Mouse (Mus musculus) erythroblast, embryonic 14.5 days (primary cell): Measurements from ENCODE around the gene Kpna1. TPM values are rescaled to one million over a fixed set of nuclear protein-coding genes. Genes with fewer than 3 reads are reported as not detected.
A peak's percentile ranks its signal among the peaks of the same experiment; 100 is the strongest.
"Not testable (repeated sequence)": the region's sequence is repeated elsewhere in the genome, so short reads cannot be mapped to it uniquely, and the experiment has no call there.

Experiments used
- H3K27me3 ChIP-seq: 2 replicates; pipeline ENCODE4 v1.6.1; 2012; ENCODE audit warnings: inconsistent platforms; ENCODE audit not compliant: control insufficient read depth
- H3K36me3 ChIP-seq: 2 replicates; pipeline ENCODE4 v1.6.1; 2012; ENCODE audit warnings: mild to moderate bottlenecking, inconsistent platforms; ENCODE audit not compliant: control insufficient read depth
- H3K4me1 ChIP-seq: 2 replicates; pipeline ENCODE4 v1.6.1; 2012; ENCODE audit warnings: inconsistent platforms; ENCODE audit not compliant: control insufficient read depth
- H3K4me3 ChIP-seq: replicated peaks from 2 replicates; pipeline ENCODE3; 2012; ENCODE audit warnings: moderate library complexity, mild to moderate bottlenecking, inconsistent platforms
- H3K9me3 ChIP-seq: 2 replicates; pipeline ENCODE4 v1.6.1; 2012; ENCODE audit warnings: low read length, inconsistent platforms, mixed read lengths; ENCODE audit not compliant: control insufficient read depth
- GATA1 ChIP-seq: IDR thresholded peaks from 2 replicates; pipeline ENCODE4 v1.6.1; 2012; ENCODE audit warnings: low read length, inconsistent platforms, mixed read lengths
- TAL1 ChIP-seq: IDR thresholded peaks from 3 replicates; pipeline ENCODE4 v1.6.1; 2012; ENCODE audit warnings: low read length, inconsistent platforms, mixed read lengths
- polyA plus RNA-seq: library from polyadenylated mRNA; stranded (reverse); fragments of >175 nt; gene quantifications from 2 replicates; pipeline ENCODE4 v1.2.3, GENCODE M21; 2012

Gene Kpna1
- polyA plus RNA-seq, 1 experiment = 5.2 TPM

DNA sequence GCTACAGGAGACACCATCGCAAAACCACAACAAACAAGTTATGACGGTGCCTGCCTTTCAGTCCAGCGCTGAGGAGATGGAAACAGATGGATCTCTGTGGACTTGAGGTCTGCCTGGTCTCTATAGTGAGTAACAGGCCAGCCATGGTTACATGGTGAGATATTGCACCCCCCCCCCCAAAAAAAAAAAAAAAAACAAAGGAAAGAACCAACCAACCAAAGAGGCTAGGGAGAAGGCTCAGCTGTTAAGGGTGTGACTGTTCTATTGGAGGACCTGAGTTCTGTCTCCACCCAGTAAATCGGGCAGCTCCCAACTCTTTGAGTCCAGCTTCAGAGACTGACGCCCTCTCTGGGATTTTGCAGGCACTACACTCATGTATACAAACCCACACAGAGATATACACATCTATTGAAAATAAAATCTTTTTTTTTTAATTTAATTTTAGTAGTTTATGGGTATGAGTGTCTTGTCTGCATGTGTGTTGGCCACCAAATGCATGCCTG, 25.9 kb upstream of the Kpna1 start:
- H3K9me3 ChIP-seq = no peaks in the 10 kb centered on the region
- no peaks in the 10 kb centered on the region for H3K27me3 ChIP-seq
- TF ChIP-seq TAL1 (no peak), GATA1 (no peak)
- H3K4me3 ChIP-seq = no peak overlapping the region
- H3K36me3 ChIP-seq = peaks cover 8% of the 10 kb centered on the region
- H3K4me1 ChIP-seq = no peaks in the 10 kb centered on the region

- H3K4me1 ChIP-seq, H3K27me3 ChIP-seq, H3K36me3 ChIP-seq: not testable (repeated sequence)
Observed at GRCm38 (mm10) chr16:35965991-35966390, 12.6 kb upstream of the Kpna1 start.

GRCm38 (mm10) chr16:35966411-35967115, 12.0 kb upstream of the Kpna1 start:
- Histone ChIP-seq H3K36me3 (peaks cover 12% of the 10 kb centered on the region), H3K27me3 (no peaks in the 10 kb centered on the region), H3K9me3 (no peaks in the 10 kb centered on the region), H3K4me3 (no peak overlapping the region), H3K4me1 (no peaks in the 10 kb centered on the region)
- TF ChIP-seq TAL1 (no peak), GATA1 (no peak)

More at GRCm38 (mm10) chr16:35965991-35966390, 12.6 kb upstream of the Kpna1 start:
- H3K9me3 ChIP-seq, H3K4me3 ChIP-seq: not testable (repeated sequence)

DNA sequence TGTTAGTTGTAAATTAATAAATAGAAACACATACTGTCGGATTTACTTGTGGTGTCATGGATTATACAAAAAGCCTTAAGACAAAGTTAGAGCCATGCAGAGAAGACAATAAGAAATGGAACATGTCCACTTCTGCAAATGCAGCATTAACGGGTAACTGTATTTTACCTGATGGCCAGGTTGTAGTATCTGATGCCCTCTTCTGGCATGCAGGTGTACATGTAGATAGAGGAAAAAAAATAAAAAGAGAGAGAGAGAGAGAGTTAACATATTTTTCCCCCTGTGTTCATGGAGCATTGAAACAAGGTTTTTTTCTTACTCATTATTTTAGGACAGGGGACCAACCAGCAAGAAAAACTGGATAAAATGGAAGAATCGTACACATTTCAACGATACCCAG, 11.2 kb upstream of the Kpna1 start:
- TF ChIP-seq GATA1 = no peak
- TF ChIP-seq TAL1 = no peak
- Histone ChIP-seq H3K9me3 (no peaks in the 10 kb centered on the region), H3K4me3 (no peak overlapping the region), H3K36me3 (peaks cover 19% of the 10 kb centered on the region), H3K4me1 (no peaks in the 10 kb centered on the region), H3K27me3 (no peaks in the 10 kb centered on the region)

GRCm38 (mm10) chr16:35968149-35968548, 10.4 kb upstream of the Kpna1 start:
- Histone ChIP-seq H3K4me1 (no peaks in the 10 kb centered on the region), H3K27me3 (no peaks in the 10 kb centered on the region), H3K9me3 (no peaks in the 10 kb centered on the region), H3K36me3 (peaks cover 19% of the 10 kb centered on the region), H3K4me3 (no peak overlapping the region)
- TF ChIP-seq GATA1 (no peak), TAL1 (no peak)

- Histone ChIP-seq H3K27me3 (no peaks in the 10 kb centered on the region), H3K4me1 (peaks cover 6% of the 10 kb centered on the region), H3K4me3 (no peak overlapping the region), H3K9me3 (no peaks in the 10 kb centered on the region), H3K36me3 (peaks cover 17% of the 10 kb centered on the region)
- TF ChIP-seq TAL1 (no peak), GATA1 (no peak)
Observed at GRCm38 (mm10) chr16:35974021-35974420, 4.5 kb upstream of the Kpna1 start.

DNA sequence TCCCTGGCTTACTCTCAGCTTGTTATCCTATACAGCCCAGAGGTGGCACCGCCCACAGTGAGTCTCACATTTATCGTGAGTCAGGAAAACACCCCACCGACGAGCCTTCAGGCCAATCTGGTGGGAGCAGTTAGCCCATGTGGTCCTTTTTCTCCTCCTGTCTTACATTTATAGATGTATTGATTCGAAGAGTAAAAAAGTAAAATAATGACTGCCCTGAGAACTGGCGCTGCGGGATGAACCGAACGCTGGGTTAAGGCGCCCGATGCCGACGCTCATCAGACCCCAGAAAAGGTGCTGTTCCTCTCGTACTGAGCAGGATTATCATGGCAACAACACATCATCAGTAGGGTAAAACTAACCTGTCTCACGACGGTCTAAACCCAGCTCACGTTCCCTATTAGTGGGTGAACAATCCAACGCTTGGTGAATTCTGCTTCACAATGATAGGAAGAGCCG, 2.8 kb downstream of the Kpna1 start:
- Histone ChIP-seq H3K4me3 (peak overlapping the region; percentile 60), H3K36me3 (peaks cover 6% of the 10 kb centered on the region; the same call in 1 of the 2 replicates), H3K27me3 (no peaks in the 10 kb centered on the region), H3K9me3 (no peaks in the 10 kb centered on the region), H3K4me1 (peaks cover 52% of the 10 kb centered on the region)
- TF ChIP-seq TAL1 = no peak
- no peak for TF ChIP-seq GATA1

DNA sequence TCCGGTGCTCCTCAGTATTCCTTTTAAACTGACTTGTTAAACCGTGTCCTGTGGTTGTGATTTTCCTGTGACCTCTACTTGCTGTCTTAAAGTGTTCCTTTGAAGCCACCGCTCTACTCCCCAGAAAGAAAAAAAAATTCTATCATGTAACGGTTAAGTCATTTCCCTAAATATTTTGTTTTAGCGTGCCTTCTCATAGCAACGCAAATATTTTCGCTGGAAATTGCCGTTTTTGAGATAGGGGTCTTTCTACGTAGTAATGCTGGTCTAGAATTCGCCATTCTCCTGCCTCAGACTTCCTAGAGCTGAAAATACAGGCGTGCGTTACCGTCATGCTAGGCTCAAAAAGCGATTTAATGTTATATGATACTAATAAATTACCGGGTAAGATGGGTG, 4.0 kb downstream of the Kpna1 start:
- peak overlapping the region; percentile 78 for H3K4me3 ChIP-seq
- peaks cover 56% of the 10 kb centered on the region for H3K4me1 ChIP-seq
- no peaks in the 10 kb centered on the region for H3K27me3 ChIP-seq
- H3K36me3 ChIP-seq = peaks cover 6% of the 10 kb centered on the region; the same call in 1 of the 2 replicates
- no peak for TF ChIP-seq TAL1
- H3K9me3 ChIP-seq = no peaks in the 10 kb centered on the region

GRCm38 (mm10) chr16:35982902-35983516, 4.5 kb downstream of the Kpna1 start:
- Histone ChIP-seq H3K9me3 (no peaks in the 10 kb centered on the region), H3K27me3 (no peaks in the 10 kb centered on the region), H3K4me1 (peaks cover 60% of the 10 kb centered on the region), H3K4me3 (peak overlapping the region; percentile 78), H3K36me3 (peaks cover 6% of the 10 kb centered on the region; the same call in 1 of the 2 replicates)
- TF ChIP-seq GATA1 = no peak
- TF ChIP-seq TAL1 = no peak
